Mouse (Mus musculus) megakaryocyte, embryonic 14.5 days (primary cell): ENCODE data around the gene Os9. TPM values are rescaled to one million over a fixed set of nuclear protein-coding genes. Genes with fewer than 3 reads are reported as not detected.
"Not testable (repeated sequence)": the region's sequence is repeated elsewhere in the genome, so short reads cannot be mapped to it uniquely, and the experiment has no call there.

ENCODE experiments used
- H3K27me3 ChIP-seq: replicated peaks from 2 replicates; pipeline ENCODE3; 2012; ENCODE audit warnings: inconsistent platforms
- H3K36me3 ChIP-seq: replicated peaks from 2 replicates; pipeline ENCODE3; 2012; ENCODE audit warnings: low read length, inconsistent platforms, mixed read lengths
- H3K4me1 ChIP-seq: 2 replicates; pipeline ENCODE4 v1.6.1; 2012; ENCODE audit warnings: inconsistent platforms
- H3K4me3 ChIP-seq: replicated peaks from 2 replicates; pipeline ENCODE3; 2012; ENCODE audit warnings: moderate library complexity, mild to moderate bottlenecking, inconsistent platforms
- H3K9me3 ChIP-seq: 2 replicates; pipeline ENCODE4 v1.6.1; 2012; ENCODE audit warnings: inconsistent platforms
- FLI1 ChIP-seq: IDR thresholded peaks from 2 replicates; pipeline ENCODE4 v1.6.1; 2012; ENCODE audit warnings: low read length, inconsistent platforms, mixed read lengths
- GATA1 ChIP-seq: IDR thresholded peaks from 3 replicates; pipeline ENCODE4 v1.6.1; 2012; ENCODE audit warnings: mixed read lengths, low read length, inconsistent platforms, borderline replicate concordance
- polyA plus RNA-seq: library from polyadenylated mRNA; stranded (reverse); fragments of >175 nt; gene quantifications from 2 replicates; pipeline ENCODE4 v1.2.3, GENCODE M21; 2012; ENCODE audit warnings: low replicate concordance; ENCODE audit not compliant: insufficient read depth

Os9 gene
- polyA plus RNA-seq, 1 experiment, result 267 TPM

GRCm38 (mm10) chr10:127147135-127147534 is 26.2 kb upstream of the Os9 start:
- no peaks in the 10 kb centered on the region for H3K36me3 ChIP-seq
- TF ChIP-seq FLI1 (no peak), GATA1 (no peak)

GRCm38 (mm10) chr10:127145303-127145702 is 24.4 kb upstream of the Os9 start:
- Histone ChIP-seq H3K27me3 (peaks cover 12% of the 10 kb centered on the region), H3K4me1 (peaks cover 18% of the 10 kb centered on the region), H3K36me3 (no peaks in the 10 kb centered on the region), H3K9me3 (peaks cover 8% of the 10 kb centered on the region; the same call in 1 of the 2 replicates), H3K4me3 (no peak overlapping the region)
- TF ChIP-seq FLI1, result no peak

More at GRCm38 (mm10) chr10:127147135-127147534, 26.2 kb upstream of the Os9 start:
- H3K27me3 ChIP-seq, result peaks cover 4% of the 10 kb centered on the region
- peaks cover 22% of the 10 kb centered on the region for H3K4me1 ChIP-seq
- H3K4me3 ChIP-seq, result no peak overlapping the region
- peaks cover 8% of the 10 kb centered on the region; the same call in 1 of the 2 replicates for H3K9me3 ChIP-seq

- peaks cover 10% of the 10 kb centered on the region for H3K4me1 ChIP-seq
- H3K27me3 ChIP-seq, result peaks cover 12% of the 10 kb centered on the region
- H3K36me3 ChIP-seq, result no peaks in the 10 kb centered on the region
- no peak overlapping the region for H3K4me3 ChIP-seq
- no peak for TF ChIP-seq GATA1
- TF ChIP-seq FLI1, result no peak
- peaks cover 8% of the 10 kb centered on the region; the same call in 1 of the 2 replicates for H3K9me3 ChIP-seq
Observed at GRCm38 (mm10) chr10:127144536-127144935, 23.6 kb upstream of the Os9 start.

GRCm38 (mm10) chr10:127143228-127143627 is 22.3 kb upstream of the Os9 start:
- H3K4me1 ChIP-seq, result peaks cover 10% of the 10 kb centered on the region
- no peak for TF ChIP-seq GATA1
- no peak for TF ChIP-seq FLI1
- H3K9me3 ChIP-seq, result peaks cover 8% of the 10 kb centered on the region; the same call in 1 of the 2 replicates
- H3K36me3 ChIP-seq, result no peaks in the 10 kb centered on the region
- peaks cover 12% of the 10 kb centered on the region for H3K27me3 ChIP-seq
- no peak overlapping the region for H3K4me3 ChIP-seq

GRCm38 (mm10) chr10:127141500-127141899 is 20.6 kb upstream of the Os9 start:
- H3K36me3 ChIP-seq, result no peaks in the 10 kb centered on the region
- H3K27me3 ChIP-seq, result peaks cover 11% of the 10 kb centered on the region
- TF ChIP-seq GATA1 (no peak), FLI1 (no peak)
- peaks cover 8% of the 10 kb centered on the region; the same call in 1 of the 2 replicates for H3K9me3 ChIP-seq
- H3K4me1 ChIP-seq, result peaks cover 18% of the 10 kb centered on the region
- no peak overlapping the region for H3K4me3 ChIP-seq

GRCm38 (mm10) chr10:127140971-127141370 is 20.0 kb upstream of the Os9 start:
- H3K27me3 ChIP-seq, result peaks cover 11% of the 10 kb centered on the region
- H3K9me3 ChIP-seq, result peaks cover 8% of the 10 kb centered on the region; the same call in 1 of the 2 replicates
- H3K4me3 ChIP-seq, result no peak overlapping the region
- TF ChIP-seq FLI1 (no peak), GATA1 (no peak)
- peaks cover 23% of the 10 kb centered on the region for H3K4me1 ChIP-seq
- H3K36me3 ChIP-seq, result no peaks in the 10 kb centered on the region

- H3K4me3 ChIP-seq, result no peak overlapping the region
- H3K36me3 ChIP-seq, result no peaks in the 10 kb centered on the region
- TF ChIP-seq FLI1 (no peak), GATA1 (no peak)
- H3K9me3 ChIP-seq, result peaks cover 8% of the 10 kb centered on the region; the same call in 1 of the 2 replicates
- H3K4me1 ChIP-seq, result peaks cover 34% of the 10 kb centered on the region
- peaks cover 11% of the 10 kb centered on the region for H3K27me3 ChIP-seq
Observed at GRCm38 (mm10) chr10:127138328-127139141, 17.6 kb upstream of the Os9 start.

- Histone ChIP-seq H3K4me3 (no peak overlapping the region), H3K9me3 (peaks cover 4% of the 10 kb centered on the region; the same call in 1 of the 2 replicates), H3K36me3 (no peaks in the 10 kb centered on the region), H3K4me1 (peaks cover 35% of the 10 kb centered on the region), H3K27me3 (peaks cover 11% of the 10 kb centered on the region)
- no peak for TF ChIP-seq GATA1
- no peak for TF ChIP-seq FLI1
Observed at GRCm38 (mm10) chr10:127137896-127138295, 17.0 kb upstream of the Os9 start.

GRCm38 (mm10) chr10:127136510-127136909 is 15.6 kb upstream of the Os9 start:
- H3K9me3 ChIP-seq, result no peaks in the 10 kb centered on the region
- no peak overlapping the region for H3K4me3 ChIP-seq
- no peaks in the 10 kb centered on the region for H3K36me3 ChIP-seq
- H3K4me1 ChIP-seq, result peaks cover 45% of the 10 kb centered on the region
- peaks cover 5% of the 10 kb centered on the region for H3K27me3 ChIP-seq
- TF ChIP-seq FLI1 (no peak), GATA1 (no peak)

- TF ChIP-seq FLI1, result no peak
- TF ChIP-seq GATA1, result no peak
- no peaks in the 10 kb centered on the region for H3K9me3 ChIP-seq
- no peaks in the 10 kb centered on the region for H3K36me3 ChIP-seq
- peaks cover 48% of the 10 kb centered on the region for H3K4me1 ChIP-seq
- no peak overlapping the region for H3K4me3 ChIP-seq
- H3K27me3 ChIP-seq, result no peaks in the 10 kb centered on the region
Observed at GRCm38 (mm10) chr10:127135118-127135836, 14.3 kb upstream of the Os9 start.

GRCm38 (mm10) chr10:127134394-127135035 is 13.6 kb upstream of the Os9 start:
- H3K4me3 ChIP-seq, H3K27me3 ChIP-seq: not testable (repeated sequence)
- H3K4me1 ChIP-seq, result peaks cover 51% of the 10 kb centered on the region

More at GRCm38 (mm10) chr10:127134394-127135035, 13.6 kb upstream of the Os9 start:
- not testable (repeated sequence) for H3K9me3 ChIP-seq, H3K36me3 ChIP-seq
